Mouse (Mus musculus): ENCODE data around the gene Accsl. TPM values are rescaled to one million over a fixed set of nuclear protein-coding genes. Genes with fewer than 3 reads are reported as not detected.

Gene Accsl
- 0.60 TPM in 1 of 2 replicates, not detected in the other for polyA plus RNA-seq (2016; fragmentation: Nextera tagmentation; extraction: Ambion mirVana)

GRCm38 (mm10) chr2:93869107-93869600 is at the start of gene Accsl:
Gene Accsl, minus strand, starts transcription at chr2:93869157.
- Histone ChIP-seq H3K36me3 (replicated peaks) (no peaks in the 10 kb centered on the region), H3K27me3 (ENCODE audit: poor library complexity, severe bottlenecking) (no peaks in the 10 kb centered on the region)
- WGBS, result 83% methylated on average over 7 of the region's 7 CpGs

DNA sequence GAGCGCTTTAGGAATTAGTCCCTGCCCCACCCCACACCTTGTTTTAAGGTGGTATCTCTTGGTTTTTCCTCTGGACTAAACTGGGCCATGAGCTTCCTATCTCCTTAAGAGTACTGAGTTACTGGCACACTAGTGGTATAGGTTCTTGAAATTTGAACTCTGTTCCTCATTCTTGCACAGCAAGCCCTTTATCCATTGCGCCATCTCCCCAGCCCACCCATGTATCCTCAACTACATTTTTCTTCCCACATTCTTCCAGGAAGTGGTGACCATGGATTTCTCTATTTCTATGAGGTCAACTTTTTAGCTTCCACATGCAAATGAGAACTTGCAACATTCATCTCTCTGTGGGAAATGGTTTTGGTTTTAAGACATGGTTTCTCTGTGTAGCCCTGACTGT is 44.6 kb upstream of the Accsl start:
- Histone ChIP-seq H3K9me3 (no peaks in the 10 kb centered on the region), H3K4me3 (no peak overlapping the region), H3K36me3 (replicated peaks) (no peaks in the 10 kb centered on the region), H3K27ac (no peak overlapping the region), H3K4me1 (no peaks in the 10 kb centered on the region), H3K27me3 (ENCODE audit: poor library complexity, severe bottlenecking) (no peaks in the 10 kb centered on the region)
- WGBS, result 98% methylated on average over 2 of the region's 2 CpGs
- DNase-seq (ENCODE audit: extremely low spot score, low spot score), result no peak

More at GRCm38 (mm10) chr2:93869107-93869600, at the start of gene Accsl:
- Histone ChIP-seq H3K9me3 (no peaks in the 10 kb centered on the region), H3K27ac (no peak within 1 kb of the TSS), H3K4me3 (no peak within 1 kb of the TSS), H3K4me1 (peaks cover 20% of the 10 kb centered on the region)
- DNase-seq (ENCODE audit: extremely low spot score, low spot score), result no peak

DNA sequence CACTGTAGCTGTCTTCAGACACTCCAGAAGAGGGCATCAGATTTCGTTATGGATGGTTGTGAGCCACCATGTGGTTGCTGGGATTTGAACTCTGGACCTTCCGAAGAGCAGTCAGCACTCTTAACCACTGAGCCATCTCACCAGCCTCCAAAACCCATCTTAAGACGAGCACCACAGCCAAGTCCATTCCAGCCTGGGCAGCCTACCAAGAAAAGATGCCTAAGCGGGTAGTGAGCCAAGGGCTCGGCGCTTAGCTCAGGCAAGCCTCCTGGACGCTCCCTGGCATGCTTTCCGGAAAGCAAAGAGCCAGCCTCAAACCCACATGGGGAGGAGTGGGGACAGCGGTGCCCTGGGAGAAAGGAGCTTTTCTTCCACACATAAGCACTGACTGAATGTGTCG is 43.0 kb upstream of the Accsl start:
- Histone ChIP-seq H3K36me3 (replicated peaks) (no peaks in the 10 kb centered on the region), H3K4me3 (no peak overlapping the region), H3K9me3 (no peaks in the 10 kb centered on the region), H3K27ac (no peak overlapping the region), H3K27me3 (ENCODE audit: poor library complexity, severe bottlenecking) (no peaks in the 10 kb centered on the region), H3K4me1 (peaks cover 11% of the 10 kb centered on the region)
- WGBS, result 88% methylated on average over 10 of the region's 10 CpGs
- no peak for DNase-seq (ENCODE audit: extremely low spot score, low spot score)

GRCm38 (mm10) chr2:93909716-93910115 is 40.8 kb upstream of the Accsl start:
- 79% methylated on average over 5 of the region's 5 CpGs for WGBS
- Histone ChIP-seq H3K9me3 (no peaks in the 10 kb centered on the region), H3K27ac (no peak overlapping the region), H3K4me3 (no peak overlapping the region), H3K36me3 (replicated peaks) (no peaks in the 10 kb centered on the region), H3K4me1 (peaks cover 20% of the 10 kb centered on the region), H3K27me3 (ENCODE audit: poor library complexity, severe bottlenecking) (no peaks in the 10 kb centered on the region)
- no peak for DNase-seq (ENCODE audit: extremely low spot score, low spot score)

GRCm38 (mm10) chr2:93907519-93908294 is 38.8 kb upstream of the Accsl start:
- peaks cover 24% of the 10 kb centered on the region for H3K4me1 ChIP-seq
- H3K9me3 ChIP-seq, result no peaks in the 10 kb centered on the region
- H3K27ac ChIP-seq, result no peak overlapping the region
- H3K27me3 ChIP-seq (ENCODE audit: poor library complexity, severe bottlenecking), result no peaks in the 10 kb centered on the region
- H3K4me3 ChIP-seq, result no peak overlapping the region
- H3K36me3 ChIP-seq (replicated peaks), result no peaks in the 10 kb centered on the region
- 65% methylated on average over 9 of the region's 9 CpGs for WGBS
- no peak for DNase-seq (ENCODE audit: extremely low spot score, low spot score)

DNA sequence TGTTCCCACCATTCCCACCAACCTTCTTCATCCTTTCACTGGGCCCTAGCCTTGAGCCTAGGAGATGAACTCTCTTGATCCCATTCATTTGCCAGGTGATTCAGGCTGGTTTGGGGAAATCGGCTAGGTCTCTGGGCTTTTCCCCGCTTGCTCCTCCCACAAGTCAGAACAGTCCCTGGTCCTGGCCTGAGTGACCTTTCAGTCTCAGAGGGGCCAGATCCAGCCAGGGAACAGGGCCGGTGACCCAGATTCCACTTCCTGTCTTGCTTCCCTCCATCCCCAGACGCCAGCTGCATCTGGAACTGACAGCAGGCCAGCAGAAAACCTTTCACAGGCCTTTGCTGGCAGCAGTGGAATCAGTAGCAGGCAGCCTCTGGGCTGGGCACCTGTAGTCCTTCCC is 37.4 kb upstream of the Accsl start:
- no peak for DNase-seq (ENCODE audit: extremely low spot score, low spot score)
- peak overlapping the region; percentile 60 for H3K27ac ChIP-seq
- 31% methylated on average over 4 of the region's 4 CpGs for WGBS
- H3K4me1 ChIP-seq, result peaks cover 24% of the 10 kb centered on the region
- H3K4me3 ChIP-seq, result no peak overlapping the region
- H3K9me3 ChIP-seq, result no peaks in the 10 kb centered on the region
- no peaks in the 10 kb centered on the region for H3K36me3 ChIP-seq (replicated peaks)
- H3K27me3 ChIP-seq (ENCODE audit: poor library complexity, severe bottlenecking), result no peaks in the 10 kb centered on the region

DNA sequence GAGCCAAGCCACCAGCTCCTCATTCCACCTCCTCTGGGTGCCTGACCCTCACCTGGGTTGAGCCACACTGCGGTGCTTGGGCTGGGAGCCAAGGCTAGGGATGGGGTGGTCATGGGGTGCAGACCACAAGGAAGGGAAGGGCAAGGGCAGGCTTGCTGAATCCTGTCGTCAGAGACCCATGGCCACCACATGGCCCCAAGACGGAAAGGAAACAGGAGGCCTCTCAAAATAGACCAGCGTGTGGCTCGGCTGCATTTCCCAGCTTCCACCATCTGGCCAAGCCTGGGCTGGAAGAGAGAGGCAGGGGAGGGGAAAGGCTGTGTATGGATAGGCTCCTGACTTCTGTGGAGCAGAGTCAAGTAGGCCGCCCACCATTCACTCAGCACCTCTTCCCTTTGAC is 34.5 kb upstream of the Accsl start:
- peaks cover 30% of the 10 kb centered on the region for H3K4me1 ChIP-seq
- H3K9me3 ChIP-seq, result no peaks in the 10 kb centered on the region
- no peak overlapping the region for H3K4me3 ChIP-seq
- DNase-seq (ENCODE audit: extremely low spot score, low spot score), result no peak
- no peaks in the 10 kb centered on the region for H3K36me3 ChIP-seq (replicated peaks)
- H3K27ac ChIP-seq, result no peak overlapping the region
- no peaks in the 10 kb centered on the region for H3K27me3 ChIP-seq (ENCODE audit: poor library complexity, severe bottlenecking)
- WGBS, result 81% methylated on average over 6 of the region's 6 CpGs

DNA sequence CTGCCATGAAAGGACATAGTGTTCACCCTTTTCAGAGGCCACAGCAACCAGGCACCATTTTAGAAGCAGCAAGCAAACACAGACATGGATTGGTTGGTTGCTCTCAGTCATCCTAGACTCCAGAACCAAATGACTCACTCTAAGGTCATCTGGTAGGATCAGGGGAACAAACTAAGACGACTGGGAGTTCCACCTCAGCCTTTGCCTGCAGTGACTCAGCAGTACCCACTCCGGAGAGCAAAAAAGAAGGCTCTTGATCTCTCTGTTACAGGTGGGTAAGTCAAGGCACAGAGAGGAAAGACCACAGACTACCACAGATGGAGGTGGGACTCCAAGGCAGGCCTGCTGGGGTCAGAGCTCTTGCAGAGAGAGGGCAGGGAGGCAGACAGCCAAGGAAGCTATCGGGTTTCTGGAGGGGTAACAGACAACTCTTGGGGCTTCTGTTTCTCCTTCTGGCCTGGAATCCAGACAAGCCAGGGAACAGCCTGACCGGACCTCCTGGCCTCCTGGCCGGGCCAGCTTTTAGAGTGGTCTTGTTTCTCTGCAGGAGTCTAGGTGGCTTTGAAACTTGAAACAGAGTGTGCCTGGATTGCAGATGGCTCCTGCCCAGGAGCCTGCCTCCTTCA is 33.8 kb upstream of the Accsl start:
- Histone ChIP-seq H3K36me3 (replicated peaks) (no peaks in the 10 kb centered on the region), H3K27ac (no peak overlapping the region), H3K27me3 (ENCODE audit: poor library complexity, severe bottlenecking) (no peaks in the 10 kb centered on the region), H3K4me3 (no peak overlapping the region), H3K9me3 (no peaks in the 10 kb centered on the region), H3K4me1 (peaks cover 24% of the 10 kb centered on the region)
- WGBS, result 73% methylated on average over 5 of the region's 5 CpGs
- no peak for DNase-seq (ENCODE audit: extremely low spot score, low spot score)

DNA sequence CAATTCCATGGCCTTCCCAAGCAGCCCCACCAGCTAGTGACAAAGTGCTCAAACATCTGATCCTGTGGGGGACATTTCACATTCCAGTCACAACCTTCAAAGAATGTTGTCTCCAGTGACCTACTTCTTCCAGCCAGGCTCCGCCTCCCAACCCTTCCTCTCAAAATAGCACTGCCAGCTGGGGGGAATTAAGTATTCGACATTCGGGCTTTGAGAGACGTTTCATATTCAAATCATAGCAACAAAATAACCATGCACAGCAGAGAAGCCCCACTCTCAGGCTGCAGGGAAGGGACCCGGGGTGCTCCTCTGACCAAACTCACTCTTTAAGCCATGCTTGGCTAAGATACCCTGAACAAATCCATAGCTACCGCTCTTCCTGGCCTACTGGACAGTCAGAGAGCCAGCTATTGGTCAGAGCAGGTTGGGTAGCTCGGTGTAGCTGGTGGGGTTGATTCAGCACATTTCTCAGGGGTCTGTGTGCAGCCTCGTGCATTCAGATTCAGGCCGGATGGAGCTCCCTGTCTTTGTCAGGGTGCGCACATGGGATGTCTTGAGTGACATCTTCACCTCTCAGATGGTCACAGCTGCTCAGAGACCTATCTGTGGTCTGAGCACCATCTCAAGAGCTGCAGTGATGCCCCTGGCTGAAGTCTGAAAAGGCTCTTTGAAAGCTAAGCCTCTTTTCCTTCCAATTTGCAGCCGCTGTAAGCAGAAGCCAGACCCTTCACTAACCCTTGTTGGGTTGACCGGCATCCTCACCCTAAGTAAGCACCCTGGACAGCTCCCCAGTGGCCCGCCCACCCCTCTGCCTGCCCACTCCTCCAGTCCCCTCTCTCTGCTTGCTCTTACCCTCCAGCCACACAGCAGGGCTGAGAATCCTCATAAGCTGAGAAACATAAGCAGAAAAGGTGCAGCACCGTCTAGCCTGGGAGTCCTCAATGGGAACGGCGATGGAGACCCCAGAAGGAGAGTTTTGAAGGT is 30.7 kb upstream of the Accsl start:
- peak; percentile 41 for DNase-seq (ENCODE audit: extremely low spot score, low spot score)
- WGBS, result 55% methylated on average over 16 of the region's 16 CpGs
- no peaks in the 10 kb centered on the region for H3K27me3 ChIP-seq (ENCODE audit: poor library complexity, severe bottlenecking)
- no peak overlapping the region for H3K27ac ChIP-seq
- H3K36me3 ChIP-seq (replicated peaks), result no peaks in the 10 kb centered on the region
- no peak overlapping the region for H3K4me3 ChIP-seq
- peaks cover 10% of the 10 kb centered on the region; the same call in 1 of the 2 replicates for H3K4me1 ChIP-seq
- H3K9me3 ChIP-seq, result no peaks in the 10 kb centered on the region

DNA sequence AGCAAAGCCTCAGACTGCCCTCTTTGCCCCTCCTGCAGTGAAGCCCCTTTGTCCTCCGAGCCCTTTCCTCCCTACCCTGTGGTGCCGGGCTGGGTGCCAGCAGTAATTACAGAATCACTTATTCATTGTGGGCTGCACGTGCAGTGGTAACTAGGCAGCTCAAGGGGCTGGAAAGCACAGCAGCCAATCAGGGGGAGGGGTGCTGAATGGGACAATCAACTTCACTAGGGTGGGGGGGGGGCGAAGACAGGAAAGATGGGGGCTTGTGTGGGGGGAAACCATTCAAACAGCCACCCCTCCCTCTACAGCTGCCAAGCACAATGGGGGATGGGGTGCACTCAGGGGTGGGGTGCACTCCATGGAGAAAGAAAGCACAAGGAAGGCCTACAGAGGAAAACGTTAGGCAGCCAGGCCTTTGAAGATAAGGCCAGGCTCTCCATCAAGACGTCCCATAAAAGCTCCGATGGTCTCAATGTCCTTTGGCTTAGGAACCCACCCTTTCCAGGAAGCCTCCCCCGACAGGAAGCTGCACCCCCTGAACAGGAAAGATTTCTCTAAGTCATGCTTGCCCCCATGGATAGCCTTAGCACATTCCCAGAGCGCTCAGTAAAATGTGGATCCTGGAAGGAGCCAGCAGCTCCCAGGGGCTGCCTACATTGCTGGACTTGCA is 22.8 kb upstream of the Accsl start:
- peak overlapping the region; percentile 86 for H3K27ac ChIP-seq

DNA sequence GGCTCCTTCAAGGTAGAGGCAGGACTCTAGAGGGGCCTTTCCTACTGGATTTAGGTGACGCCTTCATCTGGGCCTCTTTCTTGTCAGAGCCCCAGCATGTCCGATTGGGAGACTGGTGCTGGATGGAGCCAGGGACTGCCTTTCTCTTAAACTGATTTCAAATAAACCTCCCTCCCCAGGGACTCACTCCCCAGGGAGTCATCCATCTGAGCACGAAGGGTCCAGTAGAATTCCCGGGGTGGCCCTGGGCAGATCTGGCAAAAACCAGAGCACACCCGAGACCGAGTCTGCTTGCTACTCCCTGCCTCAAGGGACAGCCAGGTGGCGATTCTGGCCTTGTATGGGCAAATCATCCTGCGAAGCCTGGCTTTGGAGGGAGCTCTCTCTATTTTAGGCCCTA is 21.2 kb upstream of the Accsl start:
- Histone ChIP-seq H3K27me3 (ENCODE audit: poor library complexity, severe bottlenecking) (no peaks in the 10 kb centered on the region), H3K9me3 (no peaks in the 10 kb centered on the region), H3K36me3 (replicated peaks) (no peaks in the 10 kb centered on the region), H3K4me1 (peaks cover 36% of the 10 kb centered on the region), H3K4me3 (no peak overlapping the region), H3K27ac (peak overlapping the region; percentile 86)
- WGBS, result 72% methylated on average over 8 of the region's 8 CpGs
- no peak for DNase-seq (ENCODE audit: extremely low spot score, low spot score)

More for the DNA sequence above, 22.8 kb upstream of the Accsl start:
- Histone ChIP-seq H3K36me3 (replicated peaks) (no peaks in the 10 kb centered on the region), H3K4me1 (peaks cover 36% of the 10 kb centered on the region), H3K27me3 (ENCODE audit: poor library complexity, severe bottlenecking) (no peaks in the 10 kb centered on the region), H3K9me3 (no peaks in the 10 kb centered on the region), H3K4me3 (no peak overlapping the region)
- peak; percentile 68 for DNase-seq (ENCODE audit: extremely low spot score, low spot score)
- WGBS, result 19% methylated on average over 9 of the region's 9 CpGs

DNA sequence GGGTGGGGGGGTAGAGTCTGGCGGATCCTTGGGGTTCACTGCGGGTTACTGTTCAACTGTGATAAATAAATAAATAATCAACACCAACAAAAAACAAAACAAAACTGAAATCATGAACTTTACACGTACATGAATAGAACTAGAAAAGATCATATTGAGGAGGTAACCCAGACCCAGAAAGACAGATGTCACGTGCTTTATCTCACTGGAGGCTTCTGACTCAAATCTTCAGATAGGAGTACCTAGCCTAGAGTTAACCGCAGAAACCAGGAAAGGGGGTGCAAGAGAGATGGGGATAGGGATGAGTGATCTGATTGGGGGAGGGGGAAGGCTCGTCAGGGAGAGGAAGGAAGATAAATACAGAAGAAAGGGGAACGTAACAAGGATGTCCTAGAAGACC is 20.1 kb upstream of the Accsl start:
- Histone ChIP-seq H3K9me3 (no peaks in the 10 kb centered on the region), H3K4me1 (peaks cover 36% of the 10 kb centered on the region), H3K27me3 (ENCODE audit: poor library complexity, severe bottlenecking) (no peaks in the 10 kb centered on the region), H3K4me3 (no peak overlapping the region), H3K36me3 (replicated peaks) (no peaks in the 10 kb centered on the region), H3K27ac (no peak overlapping the region)
- no peak for DNase-seq (ENCODE audit: extremely low spot score, low spot score)
- 86% methylated on average over 7 of the region's 7 CpGs for WGBS
